Mouse (Mus musculus) urinary bladder, adult 18-20 months (tissue): Measurements from ENCODE around the gene Dxo.

Source experiments
- DNase-seq, 2 experiments: peaks; one replicate each; pipeline ENCODE4 v3.0.0; 2022; ENCODE audit warnings: low spot score in 2 of 2, mixed read lengths in 2 of 2

Dxo gene

GRCm38 (mm10) chr17:34881166-34881565, 44.3 kb downstream of the Dxo start:
- DNase-seq: no peak

DNA sequence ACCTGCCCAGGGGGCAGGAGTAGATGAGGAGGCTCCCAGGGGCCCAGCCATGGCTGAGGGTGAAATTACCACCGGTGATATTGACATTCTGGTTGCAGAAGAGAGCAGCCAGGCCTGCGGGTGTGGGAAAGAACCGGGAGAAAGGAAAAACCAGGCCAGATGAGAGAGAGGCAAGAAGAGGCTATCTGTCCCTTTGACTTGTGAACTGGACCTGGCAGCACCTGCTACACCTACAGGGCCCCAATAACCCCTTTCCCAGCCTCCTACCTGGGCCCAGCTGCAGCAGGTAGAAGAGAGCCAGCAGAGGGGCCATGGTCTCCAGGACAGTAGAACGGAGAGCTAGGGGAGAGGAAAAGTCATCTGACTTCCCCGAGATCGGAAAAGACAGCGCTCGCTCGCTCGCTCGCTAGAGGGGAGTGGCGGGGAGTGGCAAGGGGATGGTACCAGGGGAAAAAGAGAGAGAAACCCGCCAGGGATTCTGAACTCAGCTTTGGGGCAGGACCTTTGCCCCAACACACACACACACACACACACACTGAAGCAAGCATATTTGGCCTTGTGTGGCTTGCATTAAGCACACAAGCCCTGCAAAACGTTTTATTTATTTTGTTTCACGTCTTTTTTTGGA, 45.0 kb downstream of the Dxo start, which contains the start of gene Gm20547:
Gene Gm20547, minus strand, starts transcription at position 360 of the 628 bp plus-strand sequence.
- no peak for DNase-seq

DNA sequence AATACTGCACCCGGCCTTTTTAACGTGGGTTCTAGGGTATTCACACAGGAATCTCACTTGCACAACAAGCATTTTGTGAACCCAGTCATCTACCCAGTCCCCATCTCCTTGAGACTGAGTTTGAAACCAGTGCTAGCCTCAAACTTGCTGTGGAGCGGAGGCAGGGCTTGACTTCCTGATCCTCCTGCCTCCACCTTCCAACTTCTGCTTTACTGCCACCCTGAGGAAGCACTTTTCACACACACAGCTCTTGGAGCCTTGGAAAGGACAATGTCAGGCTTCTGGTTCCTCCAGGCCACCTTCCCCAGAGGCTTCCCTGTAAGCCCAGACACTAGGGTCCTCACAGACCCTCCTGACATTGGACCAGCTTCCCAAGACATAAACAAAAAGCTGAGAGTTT, 46.5 kb downstream of the Dxo start:
- DNase-seq: no peak

DNA sequence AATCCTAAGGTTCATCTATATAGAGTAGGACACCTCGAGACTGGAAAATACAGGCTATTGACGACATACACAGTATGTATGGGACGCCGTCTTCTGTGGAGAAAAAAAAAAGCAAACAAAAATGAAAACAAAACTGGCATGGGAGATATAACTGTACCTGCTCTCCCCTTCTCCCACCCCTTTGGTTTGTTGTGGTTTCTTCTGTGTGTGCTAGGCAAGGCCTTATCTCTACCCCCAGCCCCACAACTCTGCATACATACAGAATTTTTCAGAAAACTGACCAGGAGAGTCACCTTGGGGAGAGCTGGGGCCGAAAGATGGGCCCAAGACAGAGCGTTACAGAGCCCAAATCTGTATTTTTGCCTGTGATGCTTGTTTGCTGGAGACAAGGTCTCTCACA, 47.9 kb downstream of the Dxo start:
- DNase-seq: no peak

GRCm38 (mm10) chr17:34885615-34886014, 48.8 kb downstream of the Dxo start:
- DNase-seq: no peak

DNA sequence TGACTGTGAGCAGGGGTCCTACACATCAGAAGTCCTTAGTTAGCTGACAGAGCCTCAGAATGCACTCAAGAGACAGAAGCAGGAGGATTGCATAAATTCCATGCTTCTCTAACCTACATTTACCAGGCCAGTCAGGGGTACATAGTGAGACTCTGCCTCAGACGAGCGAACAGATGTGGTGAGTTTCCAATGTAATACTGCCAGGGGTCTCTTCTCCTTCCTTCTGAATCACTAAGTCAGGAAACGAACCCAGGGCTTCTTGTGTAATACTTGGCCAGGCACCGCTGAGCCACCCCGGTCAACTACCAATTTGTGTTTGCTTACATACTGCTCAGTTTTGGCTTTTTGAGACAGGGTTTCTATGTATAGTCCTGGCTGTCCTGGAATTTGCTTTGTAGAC, 51.1 kb downstream of the Dxo start:
- no peak for DNase-seq
